Mouse (Mus musculus) brain, embryonic 14.5 days (tissue): ENCODE measurements at regions not wholly inside any gene's neighbourhood (a gene's known extent, or its start where the extent isn't known, plus 50 kb on each side); places are given as distances from the start of the nearest gene placed in this dataset.

Experiments used
- DNase-seq: peaks from one replicate; pipeline ENCODE4 v3.0.0-alpha.2; 2011; ENCODE audit warnings: low read depth
- CTCF ChIP-seq: fragments of 200-500 bp; IDR thresholded peaks from 2 replicates; pipeline ENCODE4 v1.5.1; 2012; ENCODE audit warnings: inconsistent platforms, mild to moderate bottlenecking, moderate library complexity, borderline replicate concordance; ENCODE audit not compliant: insufficient read depth, insufficient read length; ENCODE audit errors: extremely low read depth
- POLR2A ChIP-seq: fragments of 200-500 bp; IDR thresholded peaks from 2 replicates; pipeline ENCODE4 v1.6.1; 2012; ENCODE audit warnings: mild to moderate bottlenecking, inconsistent platforms, borderline replicate concordance; ENCODE audit not compliant: poor library complexity, insufficient read depth, insufficient read length, severe bottlenecking; ENCODE audit errors: extremely low read depth

DNA sequence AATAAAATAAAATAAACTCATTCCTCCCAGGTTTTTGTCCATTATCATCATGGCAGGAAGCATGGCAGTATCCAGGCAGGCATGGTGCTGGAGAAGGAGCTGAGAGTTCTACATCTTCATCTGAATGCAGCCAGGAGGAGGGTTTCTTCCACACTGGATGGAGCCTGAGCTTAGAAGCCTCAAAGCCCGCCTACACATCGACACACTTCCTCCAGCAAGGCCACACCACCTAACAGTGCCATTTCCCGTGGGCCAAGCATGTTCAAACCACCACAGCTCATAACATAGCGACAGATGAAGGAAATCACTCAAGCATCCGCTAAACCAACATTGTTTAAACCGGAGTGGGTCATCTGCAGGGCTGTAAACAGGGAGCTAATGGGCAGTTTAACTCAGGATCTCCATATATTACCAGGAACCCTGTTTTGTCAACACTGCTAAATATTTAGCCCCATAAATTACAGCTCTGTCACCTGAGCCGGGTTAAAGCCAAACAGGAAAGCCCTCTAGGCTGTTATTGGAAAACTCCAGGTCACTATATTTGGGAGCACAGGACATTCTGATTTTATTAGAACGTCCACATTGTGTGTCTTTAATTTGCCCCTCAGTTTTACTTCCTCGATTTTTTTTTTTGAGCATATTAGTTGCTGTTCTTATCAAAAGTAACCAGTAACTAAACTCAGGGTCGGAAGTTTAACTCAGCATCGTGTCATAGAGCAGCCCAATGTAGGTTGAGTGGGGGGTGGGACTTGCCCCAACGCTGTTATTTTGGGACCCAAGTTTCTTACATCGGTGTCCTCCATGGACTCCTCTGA, 77.9 kb upstream of the Cpm start:
- TF ChIP-seq POLR2A (no peak), CTCF (no peak)
- DNase-seq: no peak

GRCm38 (mm10) chr10:117549854-117550605, 79.3 kb upstream of the Cpm start:
- no peak for DNase-seq
- no peak for TF ChIP-seq CTCF
- TF ChIP-seq POLR2A: no peak

GRCm38 (mm10) chr10:117549506-117549830, 79.8 kb upstream of the Cpm start:
- TF ChIP-seq POLR2A (no peak), CTCF (no peak)
- no peak for DNase-seq

GRCm38 (mm10) chr10:117548775-117549505, 80.4 kb upstream of the Cpm start:
- DNase-seq: no peak
- TF ChIP-seq CTCF: no peak
- no peak for TF ChIP-seq POLR2A

- DNase-seq: no peak
- TF ChIP-seq POLR2A (no peak), CTCF (no peak)
Observed at GRCm38 (mm10) chr10:117548262-117548661, 81.0 kb upstream of the Cpm start.

GRCm38 (mm10) chr10:117547275-117547674, 82.0 kb upstream of the Cpm start:
- TF ChIP-seq POLR2A: no peak
- no peak for TF ChIP-seq CTCF
- no peak for DNase-seq

DNA sequence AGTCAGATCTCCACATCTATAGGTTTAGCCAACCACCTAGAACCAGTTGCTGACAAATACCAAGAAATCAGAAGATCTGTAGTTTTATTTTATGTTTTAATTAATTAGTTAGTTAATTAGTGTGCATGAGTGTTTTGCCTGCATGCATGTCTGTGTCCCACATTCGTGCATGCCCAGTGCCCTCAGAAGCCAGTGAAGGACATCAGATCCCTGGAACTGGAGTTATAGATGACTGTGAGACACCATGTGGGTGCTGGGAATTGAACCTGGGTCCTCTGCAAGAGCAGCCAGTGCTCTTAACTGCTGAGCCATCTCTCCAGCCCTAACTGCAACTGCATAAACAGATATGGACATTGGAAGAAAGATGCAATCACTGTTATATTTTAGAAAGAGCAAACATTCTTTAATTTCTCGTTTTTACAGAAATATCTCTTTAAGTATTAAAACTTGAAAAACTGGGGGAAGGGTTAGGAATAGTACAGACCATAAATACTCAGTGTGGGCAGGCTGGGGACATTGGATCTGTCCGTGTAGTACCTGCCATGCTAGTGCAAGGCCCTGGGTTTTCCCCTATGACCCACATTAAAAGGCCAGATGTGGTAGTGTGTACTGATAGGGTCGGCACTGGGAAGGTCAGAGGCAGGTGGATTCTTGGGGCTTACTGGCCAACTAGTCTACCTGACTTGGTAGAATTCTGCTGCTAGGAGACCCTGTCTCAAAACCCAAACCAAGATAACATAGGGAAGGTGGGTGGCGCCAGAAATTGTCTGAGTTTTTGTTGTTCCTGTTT, 83.3 kb upstream of the Cpm start:
- DNase-seq: no peak
- TF ChIP-seq CTCF: no peak
- TF ChIP-seq POLR2A: no peak

DNA sequence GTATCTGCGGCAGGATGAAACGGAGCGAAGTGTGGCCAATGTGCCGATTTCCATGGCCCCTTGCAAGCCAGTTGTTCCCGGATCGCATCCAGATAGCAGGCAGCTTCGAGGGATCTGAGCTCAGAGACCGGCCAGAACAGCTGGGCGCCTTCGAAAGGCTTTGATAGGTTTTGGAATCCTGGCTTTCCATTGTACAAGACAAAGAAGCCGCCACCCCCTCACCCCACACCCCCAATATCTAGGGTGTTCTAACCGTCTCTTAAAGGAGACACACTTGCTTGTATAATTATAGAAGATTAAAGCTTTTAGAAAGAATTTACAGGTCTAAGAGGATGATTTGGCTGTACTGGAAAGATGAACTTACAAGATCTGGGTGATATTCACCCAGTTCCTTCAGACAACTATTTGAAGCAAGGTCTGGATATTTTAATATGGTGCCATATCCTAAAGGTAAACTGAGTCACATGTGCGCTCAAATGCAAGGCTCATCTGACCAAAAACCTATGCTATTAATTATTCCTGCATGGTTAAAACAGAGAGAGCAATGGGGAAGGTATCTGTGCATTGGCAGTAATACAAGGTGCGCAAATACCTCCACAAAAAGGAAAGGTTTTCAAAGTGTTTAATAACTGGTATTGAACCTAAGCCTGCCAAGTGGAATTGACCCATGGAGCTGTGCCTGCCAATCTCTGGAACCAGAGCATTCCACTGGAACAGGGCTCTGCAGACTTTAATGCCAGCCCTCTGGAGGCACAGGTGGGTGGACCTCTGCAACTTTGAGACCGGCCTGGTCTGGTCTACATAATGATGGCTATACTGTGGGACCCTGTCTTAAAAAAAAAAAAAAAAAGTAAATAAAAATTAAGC, 84.4 kb upstream of the Cpm start:
- TF ChIP-seq POLR2A (no peak), CTCF (no peak)
- DNase-seq: peak; percentile 37

DNA sequence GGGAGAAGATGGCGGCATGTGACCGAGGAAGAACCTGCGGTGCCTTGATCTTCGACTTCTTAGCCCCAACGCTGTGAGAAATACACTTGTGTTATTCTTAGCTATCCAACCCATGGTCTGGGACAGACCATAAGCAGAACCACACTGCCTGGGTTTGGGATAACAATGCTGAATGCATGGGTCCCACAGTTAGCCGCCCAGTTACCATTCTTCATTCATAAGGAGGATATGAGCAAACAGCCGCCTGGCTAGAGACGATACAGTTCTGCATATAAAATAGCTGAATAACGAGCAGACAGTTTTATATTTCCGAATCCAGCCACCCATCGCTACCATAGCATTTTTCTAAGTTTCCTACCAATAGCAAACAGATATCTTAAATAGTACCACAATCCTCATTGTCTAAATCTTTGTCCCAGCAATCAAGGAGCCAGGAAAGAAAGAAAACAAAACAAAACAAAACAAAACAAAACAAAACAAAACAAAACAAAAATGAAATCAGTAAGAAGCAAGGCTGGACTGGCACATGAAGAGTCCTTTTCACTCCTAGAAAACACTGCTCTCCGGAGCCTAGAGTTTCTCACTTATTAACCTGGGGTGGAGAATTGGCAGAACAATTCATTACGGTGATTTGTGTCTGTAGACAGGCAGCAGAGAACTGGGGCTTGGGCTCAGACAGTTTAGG, 85.2 kb upstream of the Cpm start:
- TF ChIP-seq POLR2A (no peak), CTCF (no peak)
- DNase-seq: no peak

GRCm38 (mm10) chr10:117543696-117543950, 85.7 kb upstream of the Cpm start:
- DNase-seq: no peak
- no peak for TF ChIP-seq CTCF
- TF ChIP-seq POLR2A: no peak
